Mouse (Mus musculus) ES-CJ7 (cell line): ENCODE results near the gene Golga4.
A peak's percentile ranks its signal among the peaks of the same experiment; 100 is the strongest.

ENCODE experiments used
- DNase-seq: peaks from one replicate; pipeline ENCODE4 v3.0.0; 2011; ENCODE audit warnings: low read depth, low spot score

Gene Golga4

DNA sequence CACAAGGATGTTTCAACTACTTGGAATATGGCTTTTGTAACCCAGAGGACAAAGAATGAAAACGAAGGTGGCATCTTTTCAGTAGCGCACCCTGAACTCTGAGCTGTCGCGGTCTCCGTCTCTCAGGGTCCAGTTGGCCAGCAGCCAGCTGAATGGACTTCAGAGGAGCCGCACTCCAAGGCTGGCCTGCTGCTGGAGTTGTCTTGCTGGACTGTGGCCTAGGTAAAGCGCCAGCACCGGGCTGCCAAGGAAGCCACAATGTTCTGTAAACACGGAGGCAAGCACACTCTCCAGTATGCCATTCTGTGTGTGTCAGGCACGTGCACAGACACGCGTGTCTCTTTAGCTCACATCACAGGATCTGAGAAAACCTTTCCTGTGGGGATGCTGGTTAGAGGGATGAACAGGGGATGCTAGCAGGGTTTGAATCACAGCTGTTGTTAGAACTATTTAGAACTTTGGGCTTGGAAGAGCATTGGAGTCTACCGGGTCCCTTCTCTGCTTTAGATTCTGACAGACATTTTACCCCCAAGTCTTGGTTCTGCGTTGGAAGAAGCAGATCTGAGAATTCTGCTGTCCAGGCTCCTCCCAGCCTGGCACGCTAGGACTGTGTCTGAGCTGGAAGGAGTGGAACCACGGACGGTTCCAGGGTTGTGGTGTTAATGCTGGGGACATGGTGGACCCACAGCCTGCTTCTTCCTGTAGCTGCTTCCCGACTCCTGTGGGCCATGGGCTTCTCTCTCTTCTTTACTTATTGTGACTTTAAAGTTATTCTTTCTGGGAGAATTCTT is 116.5 kb downstream of the Golga4 start:
- DNase-seq, result no peak

DNA sequence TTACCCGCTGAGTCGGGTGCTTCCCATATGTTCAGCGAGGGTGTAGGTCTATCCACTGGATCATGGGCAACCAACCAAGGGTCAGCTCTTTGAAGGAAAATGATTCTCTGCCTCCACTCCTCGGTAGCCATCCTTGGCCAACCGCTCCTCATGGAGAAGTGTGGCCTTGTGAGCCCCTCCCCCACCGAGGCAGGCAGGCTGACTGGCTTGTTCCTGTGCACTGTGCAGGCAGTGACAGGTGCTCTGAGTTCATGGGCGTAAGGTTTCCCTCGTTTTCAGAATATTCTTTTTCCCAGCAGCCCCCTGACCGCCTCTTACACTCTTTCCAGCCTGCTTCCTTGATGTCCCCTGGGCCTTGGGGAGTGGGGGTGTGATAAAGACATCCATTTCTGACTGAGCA is 117.4 kb downstream of the Golga4 start:
- peak; percentile 19 for DNase-seq

DNA sequence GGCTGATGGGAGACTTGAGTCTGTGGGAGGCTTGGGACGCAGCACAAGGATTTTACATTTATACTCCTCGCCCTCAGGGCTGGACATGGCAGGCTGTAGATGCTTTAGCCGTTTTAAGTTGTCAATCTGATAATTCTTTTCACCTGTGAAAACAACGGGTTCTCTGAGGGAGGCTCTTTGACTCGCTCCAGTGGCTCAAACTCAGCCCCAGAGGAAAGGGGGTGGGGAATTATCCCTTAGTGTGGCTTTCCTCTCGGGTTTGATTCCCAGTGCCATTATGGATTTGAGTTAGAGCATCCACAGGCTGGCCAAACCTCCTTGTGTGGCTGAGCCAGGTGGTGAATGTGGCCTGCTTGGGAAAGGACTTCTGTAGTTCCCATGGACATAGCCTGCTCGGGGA is 118.1 kb downstream of the Golga4 start:
- DNase-seq, result no peak

GRCm38 (mm10) chr9:118629763-118630379 is 123.8 kb downstream of the Golga4 start:
- no peak for DNase-seq
